Mouse (Mus musculus) liver, postnatal 0 days (tissue): ENCODE results near the gene Vps35l. TPM values are rescaled to one million over a fixed set of nuclear protein-coding genes. Genes with fewer than 3 reads are reported as not detected.

Source experiments
- ATAC-seq: fragments of 200-750 bp; cut with Nextera tagmentation; 2 replicates; pipeline ENCODE4 v1.8.0; 2017; ENCODE audit warnings: mild to moderate bottlenecking, moderate library complexity
- DNase-seq: peaks from one replicate; pipeline ENCODE4 v3.0.0-alpha.2; 2016
- H3K27ac ChIP-seq: fragments of 300-500 bp; sonication (generic); 2 replicates; pipeline ENCODE4 v1.5.1; 2014; ENCODE audit warnings: antibody characterized with exemption, moderate library complexity, mild to moderate bottlenecking, low read depth
- H3K27me3 ChIP-seq: fragments of 300-500 bp; sonication (generic); 2 replicates; pipeline ENCODE4 v1.6.1; 2014; ENCODE audit warnings: low read length, control low read depth, mixed read lengths; ENCODE audit not compliant: insufficient read depth
- H3K36me3 ChIP-seq: fragments of 300-500 bp; sonication (generic); replicated peaks from 2 replicates; pipeline ENCODE4 v1.6.1; 2014; ENCODE audit warnings: mild to moderate bottlenecking, control low read depth, low read length, moderate library complexity, mixed read lengths; ENCODE audit not compliant: insufficient read depth
- H3K4me1 ChIP-seq: fragments of 300-500 bp; sonication (generic); 2 replicates; pipeline ENCODE4 v1.6.1; 2014; ENCODE audit warnings: antibody characterized with exemption, mild to moderate bottlenecking, control low read depth; ENCODE audit not compliant: insufficient read depth
- H3K4me2 ChIP-seq: fragments of 300-500 bp; sonication (generic); 2 replicates; pipeline ENCODE4 v1.6.1; 2014; ENCODE audit warnings: low read depth, mild to moderate bottlenecking, low read length, moderate library complexity, mixed read lengths
- H3K4me3 ChIP-seq: fragments of 300-500 bp; sonication (generic); 2 replicates; pipeline ENCODE4 v1.5.1; 2014; ENCODE audit warnings: low read depth, low read length
- H3K9ac ChIP-seq: fragments of 300-500 bp; sonication (generic); replicated peaks from 2 replicates; pipeline ENCODE4 v1.6.1; 2014; ENCODE audit warnings: mild to moderate bottlenecking, moderate library complexity
- H3K9me3 ChIP-seq: fragments of 300-500 bp; sonication (generic); 2 replicates; pipeline ENCODE4 v1.6.1; 2016; ENCODE audit warnings: mild to moderate bottlenecking, control low read depth, low read length, mixed read lengths
- CTCF ChIP-seq: sonication (generic); IDR thresholded peaks from 2 replicates; pipeline ENCODE4 v1.5.1; 2016; ENCODE audit warnings: antibody characterized with exemption, low read depth
- EP300 ChIP-seq: IDR thresholded peaks from 2 replicates; pipeline ENCODE4 v1.6.1; 2016; ENCODE audit warnings: antibody characterized with exemption, low read depth, mild to moderate bottlenecking
- WGBS: fragments of 180-500 bp; shearing (Covaris S2); extraction: QIAGEN DNeasy Blood & Tissue Kit; methylation state at CpG from one replicate; pipeline ENCODE4 v1.1.7; 2014; ENCODE audit not compliant: insufficient replicate concordance; 5-methylcytosine and 5-hydroxymethylcytosine counted together
- polyA plus RNA-seq: library from polyadenylated mRNA; unstranded; fragments of >200 nt; fragmentation: Nextera tagmentation; extraction: Ambion mirVana; gene quantifications from 2 replicates; pipeline ENCODE4 v1.2.1, GENCODE M21; 2015

Gene Vps35l
- polyA plus RNA-seq, 1 experiment from 2014 or later, result 20.5 TPM

DNA sequence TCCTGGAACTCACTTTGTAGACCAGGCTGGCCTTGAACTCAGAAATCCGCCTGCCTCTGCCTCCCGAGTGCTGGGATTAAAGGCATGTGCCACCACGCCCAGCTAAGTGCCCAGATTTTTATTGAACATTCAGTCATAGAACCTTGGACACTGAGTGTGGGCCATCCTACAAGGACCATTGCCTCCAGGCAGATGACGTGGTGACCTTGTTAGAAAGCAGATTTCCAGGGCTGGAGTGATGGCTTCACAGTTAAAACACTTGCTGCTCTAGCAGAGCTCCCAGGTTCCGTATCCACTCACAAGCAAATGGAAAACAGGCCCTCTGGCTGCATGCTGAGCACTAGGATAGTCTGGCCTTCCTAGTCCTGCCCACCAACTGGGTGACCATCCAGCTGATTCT is 4.7 kb downstream of the Vps35l start:
- H3K27me3 ChIP-seq, result no peaks in the 10 kb centered on the region
- DNase-seq (no peak), ATAC-seq (no peak)
- H3K4me3 ChIP-seq, result no peak overlapping the region
- H3K9ac ChIP-seq, result no peak overlapping the region
- TF ChIP-seq CTCF, result no peak
- no peak for TF ChIP-seq EP300
- no peak overlapping the region for H3K4me2 ChIP-seq
- H3K36me3 ChIP-seq, result peaks cover 44% of the 10 kb centered on the region
- H3K9me3 ChIP-seq, result no peaks in the 10 kb centered on the region
- 81% methylated on average over 5 of the region's 5 CpGs for WGBS
- H3K4me1 ChIP-seq, result peaks cover 13% of the 10 kb centered on the region
- no peak overlapping the region for H3K27ac ChIP-seq

GRCm38 (mm10) chr7:118747891-118748672 is 8.1 kb downstream of the Vps35l start:
- TF ChIP-seq CTCF (no peak), EP300 (no peak)
- 90% methylated on average over 12 of the region's 12 CpGs for WGBS
- H3K4me2 ChIP-seq, result no peak overlapping the region
- H3K4me1 ChIP-seq, result peaks cover 3% of the 10 kb centered on the region; the same call in 1 of the 2 replicates
- DNase-seq, result no peak
- peaks cover 67% of the 10 kb centered on the region for H3K36me3 ChIP-seq
- H3K9me3 ChIP-seq, result no peaks in the 10 kb centered on the region
- H3K27me3 ChIP-seq, result no peaks in the 10 kb centered on the region
- no peak for ATAC-seq
- no peak overlapping the region for H3K4me3 ChIP-seq
- H3K9ac ChIP-seq, result no peak overlapping the region
- no peak overlapping the region for H3K27ac ChIP-seq

GRCm38 (mm10) chr7:118749706-118750105 is 9.7 kb downstream of the Vps35l start:
- Histone ChIP-seq H3K4me3 (no peak overlapping the region), H3K4me2 (no peak overlapping the region), H3K9me3 (no peaks in the 10 kb centered on the region), H3K27ac (no peak overlapping the region), H3K27me3 (no peaks in the 10 kb centered on the region), H3K9ac (no peak overlapping the region), H3K4me1 (peaks cover 3% of the 10 kb centered on the region; the same call in 1 of the 2 replicates), H3K36me3 (peaks cover 72% of the 10 kb centered on the region)
- 84% methylated on average over 8 of the region's 8 CpGs for WGBS
- no peak for ATAC-seq
- TF ChIP-seq CTCF, result no peak
- no peak for DNase-seq

DNA sequence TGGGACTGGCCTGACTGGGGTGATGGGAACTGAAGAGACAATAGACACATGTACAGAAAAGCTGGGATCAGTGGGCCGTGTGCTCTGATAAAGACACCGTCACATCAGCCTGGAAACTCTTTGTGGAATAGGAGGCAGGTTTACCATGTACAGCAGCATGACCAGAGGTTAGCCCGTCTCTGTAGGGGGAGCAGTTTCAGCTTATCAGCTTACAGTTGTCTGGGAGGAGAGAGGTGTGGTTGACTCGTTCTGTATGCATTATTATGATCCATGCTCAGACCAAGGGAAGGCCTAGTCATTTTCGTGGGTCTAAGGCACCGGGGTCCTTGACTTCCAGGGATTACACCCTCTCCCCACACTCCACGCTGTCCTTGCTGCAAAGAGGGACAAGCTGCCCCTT is 11.6 kb downstream of the Vps35l start:
- no peak overlapping the region for H3K4me2 ChIP-seq
- H3K4me3 ChIP-seq, result no peak overlapping the region
- H3K4me1 ChIP-seq, result peaks cover 3% of the 10 kb centered on the region; the same call in 1 of the 2 replicates
- no peaks in the 10 kb centered on the region for H3K27me3 ChIP-seq
- peaks cover 69% of the 10 kb centered on the region for H3K36me3 ChIP-seq
- no peak overlapping the region for H3K9ac ChIP-seq
- TF ChIP-seq EP300, result 0 out of 2 replicates have a peak, but pooled peaks have one; percentile 26
- peak; percentile 42 for TF ChIP-seq CTCF
- peak overlapping the region; percentile 8; the same call in 1 of the 2 replicates for H3K27ac ChIP-seq
- H3K9me3 ChIP-seq, result no peaks in the 10 kb centered on the region
- DNase-seq, result no peak
- 63% methylated on average over 7 of the region's 7 CpGs for WGBS
- ATAC-seq, result peak; percentile 43; the same call in 1 of the 2 replicates

- TF ChIP-seq EP300, result no peak
- no peak for TF ChIP-seq CTCF
- 70% methylated on average over 7 of the region's 7 CpGs for WGBS
- H3K36me3 ChIP-seq, result peaks cover 53% of the 10 kb centered on the region
- H3K9me3 ChIP-seq, result no peaks in the 10 kb centered on the region
- peaks cover 11% of the 10 kb centered on the region; the same call in 1 of the 2 replicates for H3K4me1 ChIP-seq
- DNase-seq (no peak), ATAC-seq (no peak)
- peak overlapping the region; percentile 36 for H3K4me2 ChIP-seq
- peak overlapping the region; percentile 88 for H3K27ac ChIP-seq
- no peak overlapping the region for H3K9ac ChIP-seq
- no peaks in the 10 kb centered on the region for H3K27me3 ChIP-seq
- H3K4me3 ChIP-seq, result no peak overlapping the region
These were observed 15.7 kb downstream of the Vps35l start for GRCm38 (mm10) chr7:118755756-118756155.

GRCm38 (mm10) chr7:118756490-118757265 is 16.7 kb downstream of the Vps35l start:
- ATAC-seq, result peak; percentile 94

More at GRCm38 (mm10) chr7:118756490-118757265, 16.7 kb downstream of the Vps35l start:
- no peak overlapping the region for H3K4me3 ChIP-seq
- H3K9me3 ChIP-seq, result no peaks in the 10 kb centered on the region
- H3K27ac ChIP-seq, result peak overlapping the region; percentile 88
- 74% methylated on average over 24 of the region's 24 CpGs for WGBS
- peak overlapping the region; percentile 58 for H3K4me2 ChIP-seq
- 0 out of 2 replicates have a peak overlapping the region, but pooled peaks have one; percentile 7 for H3K9ac ChIP-seq
- peaks cover 8% of the 10 kb centered on the region; the same call in 1 of the 2 replicates for H3K4me1 ChIP-seq
- peak; percentile 63 for DNase-seq
- H3K36me3 ChIP-seq, result peaks cover 45% of the 10 kb centered on the region
- no peak for TF ChIP-seq CTCF
- TF ChIP-seq EP300, result peak; percentile 93
- no peaks in the 10 kb centered on the region for H3K27me3 ChIP-seq
